Mouse (Mus musculus) mammary gland, adult 2 months (tissue): ENCODE measurements around the gene Fitm1. TPM values are rescaled to one million over a fixed set of nuclear protein-coding genes. Genes with fewer than 3 reads are reported as not detected.

Source experiments
- polyA plus RNA-seq: library from polyadenylated mRNA; depleted of rRNA; stranded (reverse); fragments of >200 nt; gene quantifications from 2 replicates; pipeline ENCODE4 v1.2.3, GENCODE M21; 2012; ENCODE audit warnings: low replicate concordance; rRNA removed

Gene Fitm1
- polyA plus RNA-seq: 1.3 and 183 TPM in 2 replicates

GRCm38 (mm10) chr14:55575302-55575701 is at the start of gene Fitm1:
TSS of gene Fitm1 (plus strand) at chr14:55575617.

GRCm38 (mm10) chr14:55540067-55540786 is 35.2 kb upstream of the Fitm1 start, which contains the start of gene Pck2:
TSS of gene Pck2 (plus strand) at chr14:55540266.

GRCm38 (mm10) chr14:55559799-55560201 is 15.6 kb upstream of the Fitm1 start, which contains the start of gene Dcaf11:
TSS of gene Dcaf11 (plus strand) at chr14:55560006.

GRCm38 (mm10) chr14:55560202-55561073 is 15.0 kb upstream of the Fitm1 start, which contains the start of gene A730061H03Rik:
TSS of gene A730061H03Rik (minus strand) at chr14:55560406.

GRCm38 (mm10) chr14:55577871-55578667 is 2.7 kb downstream of the Fitm1 start, which contains the start of gene Psme1:
TSS of gene Psme1 (plus strand) at chr14:55578123.

DNA sequence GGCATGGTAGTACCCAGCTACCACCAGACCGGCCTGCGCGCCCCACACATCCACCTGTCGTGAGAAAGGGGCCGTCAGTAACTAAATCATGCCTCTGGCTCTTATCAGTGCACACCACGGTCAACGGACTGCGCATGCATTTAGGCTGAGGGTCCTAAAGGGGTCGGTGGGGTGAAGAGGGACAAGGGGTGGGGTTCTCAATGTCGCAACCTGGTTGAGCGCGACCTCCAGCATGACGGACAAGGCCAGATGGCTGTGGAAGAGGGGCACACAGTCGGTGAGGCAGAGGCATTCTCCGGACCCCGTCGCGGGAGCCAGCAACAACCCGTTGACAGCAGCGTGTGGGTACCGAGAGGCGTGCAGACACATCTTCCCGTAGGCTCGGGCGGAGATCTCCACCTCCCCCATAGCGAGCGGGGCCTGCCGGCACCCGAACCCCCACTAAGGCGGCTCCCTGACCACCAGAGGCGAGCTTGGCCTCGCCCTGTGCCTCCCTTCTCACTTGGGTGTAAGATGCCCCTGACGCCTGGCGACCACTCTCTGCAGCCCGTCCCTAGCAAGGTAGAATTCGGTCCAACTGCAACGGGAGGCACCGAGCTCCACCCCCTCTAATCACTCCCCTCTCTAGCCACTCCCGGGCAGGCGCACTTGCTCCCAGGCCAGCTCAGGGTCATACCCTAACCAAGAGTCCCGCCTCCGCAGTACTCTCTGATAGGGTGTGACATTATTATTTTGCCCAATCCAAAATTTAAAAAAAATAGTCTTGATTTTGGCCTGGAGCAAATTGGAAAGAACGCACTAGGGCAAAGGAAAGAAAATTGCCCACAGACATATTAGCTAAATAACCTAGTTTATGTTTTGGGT is 9.5 kb downstream of the Fitm1 start, which contains the start of gene Emc9:
Gene Emc9 (minus strand): TSS at position 601 of the 864 bp plus-strand sequence.

DNA sequence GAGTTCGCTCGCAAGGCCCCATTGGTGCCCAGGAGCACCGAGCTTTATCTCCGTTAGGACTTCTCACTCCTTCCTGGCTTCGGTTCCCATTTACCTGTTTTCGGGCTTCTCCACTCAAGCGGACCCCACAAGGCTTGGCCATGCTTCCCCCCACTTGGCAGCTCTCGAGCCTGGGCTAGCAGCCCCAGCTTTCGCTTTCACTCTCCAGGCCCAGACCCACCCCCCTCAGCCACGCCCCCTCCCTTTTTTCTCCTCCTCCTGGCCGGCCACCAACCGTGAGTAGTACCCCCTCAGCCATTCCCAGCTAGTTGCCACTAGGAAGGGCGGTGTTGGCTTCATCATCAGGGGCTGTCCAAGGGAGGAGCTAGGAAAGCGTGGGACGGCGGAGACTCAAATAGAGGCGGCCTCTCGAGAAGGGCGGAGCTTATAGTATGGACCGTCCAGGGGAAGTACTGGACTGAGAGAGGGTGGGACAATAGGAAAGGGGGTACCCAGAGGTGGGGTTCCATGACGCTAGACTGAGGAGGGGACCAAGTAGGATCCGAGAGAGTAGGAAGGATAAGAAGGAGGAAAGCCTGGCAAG is 15.4 kb downstream of the Fitm1 start, which contains the start of gene Psme2:
Gene Psme2 (minus strand): TSS at position 366 of the 583 bp plus-strand sequence.

DNA sequence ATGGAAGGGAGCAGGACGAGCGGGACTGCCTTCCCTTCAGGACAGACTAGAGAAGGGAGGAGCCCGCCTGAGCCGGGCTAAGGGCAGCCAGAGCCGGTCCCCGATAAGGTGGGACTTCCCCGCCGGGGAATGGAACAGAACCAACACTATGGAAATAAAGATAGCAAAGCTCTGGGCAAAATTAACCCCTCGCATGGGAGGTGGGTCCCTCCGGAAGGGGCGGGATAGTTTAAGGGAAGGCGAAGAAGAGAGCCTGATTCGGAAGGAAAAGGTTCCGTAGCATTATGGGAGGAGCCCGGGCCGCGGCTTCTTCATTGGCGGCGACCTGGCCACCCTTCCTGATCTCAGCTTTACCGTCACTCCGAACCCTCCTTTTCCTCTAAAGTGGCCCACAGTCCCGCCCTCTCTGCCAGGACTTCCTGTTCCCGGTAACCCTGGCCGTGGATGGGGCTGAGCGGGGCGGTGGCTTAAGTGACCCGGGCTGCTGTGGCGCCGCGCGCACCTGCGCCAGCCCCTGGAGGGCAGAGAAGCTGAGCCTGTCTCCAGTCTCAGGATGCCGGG is 16.0 kb downstream of the Fitm1 start, which contains the start of gene Rnf31:
Gene Rnf31 (plus strand): TSS at position 378 of the 561 bp plus-strand sequence.

GRCm38 (mm10) chr14:55603271-55603632 is 27.8 kb downstream of the Fitm1 start, which contains the start of gene Irf9:
TSS of gene Irf9 (plus strand) at chr14:55603571.

GRCm38 (mm10) chr14:55617822-55618221 is 42.4 kb downstream of the Fitm1 start, which contains the start of gene Rec8:
TSS of gene Rec8 (plus strand) at chr14:55618037.

Other genes with a start within 250 kb of the Fitm1 start
- 37.4 and 44.9 TPM in 2 replicates for gene Dhrs4, start 96.9 kb upstream of the Fitm1 start, polyA plus RNA-seq
- 4.7 and 7.6 TPM in 2 replicates for gene Carmil3, start 85.0 kb upstream of the Fitm1 start, polyA plus RNA-seq
- gene Cpne6, start 65.2 kb upstream of the Fitm1 start, polyA plus RNA-seq: 0.04 and 0.06 TPM in 2 replicates
- not detected in 2 replicates for gene Nrl, start 50.6 kb upstream of the Fitm1 start, polyA plus RNA-seq
- gene Pck2, start 35.4 kb upstream of the Fitm1 start, polyA plus RNA-seq: 48.9 and 49.2 TPM in 2 replicates
- gene Dcaf11, start 15.6 kb upstream of the Fitm1 start, polyA plus RNA-seq: 81.8 and 97.0 TPM in 2 replicates
- 3.3 and 3.4 TPM in 2 replicates for gene A730061H03Rik, start 15.2 kb upstream of the Fitm1 start, polyA plus RNA-seq
- 108 and 126 TPM in 2 replicates for gene Psme1, start 2.5 kb downstream of the Fitm1 start, polyA plus RNA-seq
- 46.8 and 63.8 TPM in 2 replicates for gene Emc9, start 9.7 kb downstream of the Fitm1 start, polyA plus RNA-seq
- gene Psme2, start 15.5 kb downstream of the Fitm1 start, polyA plus RNA-seq: 82.9 and 83.0 TPM in 2 replicates
- gene Rnf31, start 16.1 kb downstream of the Fitm1 start, polyA plus RNA-seq: 45.2 and 55.3 TPM in 2 replicates
- gene Irf9, start 28.0 kb downstream of the Fitm1 start, polyA plus RNA-seq: 87.7 and 150 TPM in 2 replicates
- gene Rec8, start 42.4 kb downstream of the Fitm1 start, polyA plus RNA-seq: 1.1 and 1.5 TPM in 2 replicates
- gene Ipo4, start 60.3 kb downstream of the Fitm1 start, polyA plus RNA-seq: 86.3 and 113 TPM in 2 replicates
- 12.4 and 13.1 TPM in 2 replicates for gene Gm49378, start 62.3 kb downstream of the Fitm1 start, polyA plus RNA-seq
- 79.9 and 86.5 TPM in 2 replicates for gene Tm9sf1, start 68.2 kb downstream of the Fitm1 start, polyA plus RNA-seq
- gene Tssk4, start 74.6 kb downstream of the Fitm1 start, polyA plus RNA-seq: 1.1 and 1.4 TPM in 2 replicates
- gene Mdp1, start 84.9 kb downstream of the Fitm1 start, polyA plus RNA-seq: 15.3 and 24.6 TPM in 2 replicates
- 12.7 and 32.2 TPM in 2 replicates for gene Gmpr2, start 96.3 kb downstream of the Fitm1 start, polyA plus RNA-seq
- 210 and 446 TPM in 2 replicates for gene Nedd8, start 96.5 kb downstream of the Fitm1 start, polyA plus RNA-seq
- 12.8 and 15.9 TPM in 2 replicates for gene Tinf2, start 106.2 kb downstream of the Fitm1 start, polyA plus RNA-seq
- 8.3 and 10.6 TPM in 2 replicates for gene Tgm1, start 138.3 kb downstream of the Fitm1 start, polyA plus RNA-seq
- gene Rabggta, start 146.6 kb downstream of the Fitm1 start, polyA plus RNA-seq: 51.2 and 52.9 TPM in 2 replicates
- gene Dhrs1, start 170.1 kb downstream of the Fitm1 start, polyA plus RNA-seq: 75.4 and 104 TPM in 2 replicates
- gene Nop9, start 170.1 kb downstream of the Fitm1 start, polyA plus RNA-seq: 16.8 and 28.9 TPM in 2 replicates
- 2.9 and 3.4 TPM in 2 replicates for gene Cideb, start 182.8 kb downstream of the Fitm1 start, polyA plus RNA-seq
- 0.29 and 0.34 TPM in 2 replicates for gene Ltb4r2, start 185.8 kb downstream of the Fitm1 start, polyA plus RNA-seq
- gene Ltb4r1, start 190.3 kb downstream of the Fitm1 start, polyA plus RNA-seq: 5.1 and 7.6 TPM in 2 replicates
- 41.0 and 55.8 TPM in 2 replicates for gene Adcy4, start 208.5 kb downstream of the Fitm1 start, polyA plus RNA-seq
- 21.9 and 26.5 TPM in 2 replicates for gene Ripk3, start 213.2 kb downstream of the Fitm1 start, polyA plus RNA-seq
- 28.1 and 37.1 TPM in 2 replicates for gene Nfatc4, start 247.5 kb downstream of the Fitm1 start, polyA plus RNA-seq